Mouse (Mus musculus): ENCODE measurements around the gene Il17rd.

- TF ChIP-seq CTCF (IDR thresholded peaks at IDR 0.05; ENCODE audit: extremely low read depth, insufficient read depth, insufficient read length, insufficient replicate concordance) (no peak), POLR2A (IDR thresholded peaks at IDR 0.05; ENCODE audit: low read depth, low read length) (no peak)
Measured at GRCm38 (mm10) chr14:27000386-27000785, 38.4 kb upstream of the Il17rd start.

Data from spleen, adult 2 months (tissue).